Mouse (Mus musculus): ENCODE results near the gene Hnf4a. TPM values are rescaled to one million over a fixed set of nuclear protein-coding genes. Genes with fewer than 3 reads are reported as not detected.

Hnf4a gene
- total and polyA plus RNA-seq, 3 experiments = 0.39 to 1.1 TPM; not detected in 1

DNA sequence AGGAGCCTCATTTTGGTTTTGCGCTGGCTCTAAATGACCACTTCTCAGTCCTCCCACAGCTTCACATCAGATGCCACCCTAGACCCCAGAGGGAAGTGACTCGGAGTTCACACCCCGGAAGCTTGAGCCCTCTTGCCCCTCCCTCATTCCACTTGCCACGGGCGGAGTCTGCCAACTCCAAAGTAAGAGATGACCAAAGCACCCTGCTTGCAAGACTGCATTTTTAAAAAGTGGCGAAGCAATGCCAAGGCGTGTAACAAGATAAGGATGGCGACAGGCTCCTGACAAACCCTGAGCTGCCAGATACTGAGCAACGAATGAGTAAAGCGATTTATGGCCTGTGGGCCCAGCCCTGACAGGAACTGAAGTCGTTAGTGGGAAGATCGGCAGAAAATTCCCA is 83.6 kb downstream of the Hnf4a start:
- TF ChIP-seq JUND (IDR thresholded peaks at IDR 0.05; ENCODE audit: low read depth, low read length) = no peak
- TF ChIP-seq MYB (IDR thresholded peaks at IDR 0.05; ENCODE audit: low read depth, low read length) = no peak
- TF ChIP-seq TBP (IDR thresholded peaks at IDR 0.05; ENCODE audit: low read depth, low read length) = no peak; the same call in 1 of the 2 replicates
- no peak for TF ChIP-seq USF2 (IDR thresholded peaks at IDR 0.05; ENCODE audit: borderline replicate concordance in 1 of 2, insufficient read depth in 1 of 2, low read depth in 1 of 2, low read length in 2 of 2)
- peak in 1 of 2 experiments; percentile 53; a peak in 1 of 4 replicates for TF ChIP-seq POLR2A (IDR thresholded peaks at IDR 0.05; ENCODE audit: control insufficient read depth in 1 of 2, insufficient read depth in 1 of 2, low read depth in 1 of 2, low read length in 2 of 2, poor library complexity in 1 of 2)
- TF ChIP-seq ZKSCAN1 (IDR thresholded peaks at IDR 0.05; ENCODE audit: low read depth, low read length) = no peak
- no peak for TF ChIP-seq RAD21 (IDR thresholded peaks at IDR 0.05; ENCODE audit: low read depth, low read length)
- peak; percentile 56; the same call in 1 of the 2 replicates for TF ChIP-seq MAZ (IDR thresholded peaks at IDR 0.05; ENCODE audit: low read depth, low read length)
- TF ChIP-seq UBTF (IDR thresholded peaks at IDR 0.05; ENCODE audit: borderline replicate concordance, insufficient read depth, low read depth, low read length) = no peak
- TF ChIP-seq E2F4 (IDR thresholded peaks at IDR 0.05; ENCODE audit: borderline replicate concordance, low read depth, low read length) = no peak
- TF ChIP-seq HCFC1 (IDR thresholded peaks at IDR 0.05; ENCODE audit: low read depth, low read length) = 0 out of 2 replicates have a peak, but pooled peaks have one; percentile 49
- TF ChIP-seq ETS1 (IDR thresholded peaks at IDR 0.05; ENCODE audit: low read depth, low read length) = no peak
- peak in 1 of 2 experiments; percentile 55; a peak in 3 of 4 replicates for TF ChIP-seq EP300 (IDR thresholded peaks at IDR 0.05; ENCODE audit: low read depth in 1 of 2, low read length in 2 of 2)
- no peak for TF ChIP-seq CHD1 (IDR thresholded peaks at IDR 0.05; ENCODE audit: low read depth, low read length)
- TF ChIP-seq MAFK (IDR thresholded peaks at IDR 0.05; ENCODE audit: borderline replicate concordance, low read depth, low read length) = no peak
- no peak for TF ChIP-seq MEF2A (IDR thresholded peaks at IDR 0.05; ENCODE audit: extremely low read depth, insufficient replicate concordance, low read depth, low read length, poor library complexity, severe bottlenecking)
- 0 out of 2 replicates have a peak, but pooled peaks have one; percentile 49 for TF ChIP-seq ZMIZ1 (IDR thresholded peaks at IDR 0.05; ENCODE audit: low read depth, low read length)
- no peak for TF ChIP-seq CTCF (IDR thresholded peaks at IDR 0.05 in 2 of 3, conservative IDR thresholded peaks at IDR 0.05 in 1 of 3; ENCODE audit: control insufficient read depth in 1 of 3, insufficient read depth in 1 of 3, low read depth in 2 of 3, low read length in 3 of 3, poor library complexity in 1 of 3, severe bottlenecking in 1 of 3)
- peak; percentile 48; the same call in 1 of the 2 replicates for TF ChIP-seq NELFE (IDR thresholded peaks at IDR 0.05; ENCODE audit: low read depth, low read length)
- peak; percentile 62; the same call in 1 of the 2 replicates for TF ChIP-seq ELF1 (IDR thresholded peaks at IDR 0.05; ENCODE audit: low read depth, low read length)
- peak; percentile 43; the same call in 1 of the 2 replicates for TF ChIP-seq SIN3A (IDR thresholded peaks at IDR 0.05; ENCODE audit: low read length)
- no peak; the same call in 1 of the 2 replicates for TF ChIP-seq TAL1 (IDR thresholded peaks at IDR 0.05; ENCODE audit: low read length)
- Histone ChIP-seq H3K9me3 (replicated peaks; ENCODE audit: insufficient read depth, low read length) (no peaks in the 10 kb centered on the region), H3K4me1 (ENCODE audit: control insufficient read depth in 1 of 2, insufficient read depth in 2 of 2, low read length in 2 of 2) (peaks cover 6 to 14% of the 10 kb centered on the region in 2 experiments; a peak in 2 of 4 replicates), H3K36me3 (ENCODE audit: control insufficient read depth in 1 of 2, insufficient read depth in 2 of 2, low read length in 2 of 2) (peaks cover 0 to 9% of the 10 kb centered on the region in 2 experiments; a peak in 2 of 4 replicates), H3K27me3 (ENCODE audit: control insufficient read depth in 1 of 2, insufficient read depth in 2 of 2, low read length in 2 of 2) (no peaks in the 10 kb centered on the region), H3K4me3 (ENCODE audit: control insufficient read depth in 1 of 2, insufficient read depth in 1 of 2, low read depth in 2 of 2, low read length in 2 of 2) (peak overlapping the region; percentile 17 to 58), H3K9ac (ENCODE audit: control insufficient read depth, low read depth, low read length, poor library complexity, severe bottlenecking) (peak overlapping the region; percentile 20), H3K27ac (ENCODE audit: control insufficient read depth, low read depth, low read length) (peak overlapping the region; percentile 20), H3K79me2 (ENCODE audit: control insufficient read depth, insufficient read depth, low read length, poor library complexity) (no peaks in the 10 kb centered on the region)
- DNase-seq (ENCODE audit: low read depth, low spot score) = peak; percentile 66

Measured in MEL (cell line).